Mouse (Mus musculus) adrenal gland, postnatal 4 days (tissue): ENCODE results near the gene Zfp652. TPM values are rescaled to one million over a fixed set of nuclear protein-coding genes. Genes with fewer than 3 reads are reported as not detected.

Experiments
- DNase-seq, 2 experiments: peaks; one replicate each; pipeline ENCODE4 v3.0.0; 2021 to 2022; ENCODE audit warnings: low spot score in 2 of 2, mixed read lengths in 2 of 2
- total RNA-seq, 2 experiments: library from RNA; stranded (reverse); gene quantifications; 2 replicates each; pipeline ENCODE4 v1.2.3; 2021

Zfp652 gene
- total RNA-seq, 2 experiments from 2014 or later: 61.7 to 63.2 TPM

GRCm38 (mm10) chr11:95805010-95805409 is 92.5 kb downstream of the Zfp652 start:
- DNase-seq: no peak

GRCm38 (mm10) chr11:95805527-95805926 is 93.1 kb downstream of the Zfp652 start:
- no peak for DNase-seq

DNA sequence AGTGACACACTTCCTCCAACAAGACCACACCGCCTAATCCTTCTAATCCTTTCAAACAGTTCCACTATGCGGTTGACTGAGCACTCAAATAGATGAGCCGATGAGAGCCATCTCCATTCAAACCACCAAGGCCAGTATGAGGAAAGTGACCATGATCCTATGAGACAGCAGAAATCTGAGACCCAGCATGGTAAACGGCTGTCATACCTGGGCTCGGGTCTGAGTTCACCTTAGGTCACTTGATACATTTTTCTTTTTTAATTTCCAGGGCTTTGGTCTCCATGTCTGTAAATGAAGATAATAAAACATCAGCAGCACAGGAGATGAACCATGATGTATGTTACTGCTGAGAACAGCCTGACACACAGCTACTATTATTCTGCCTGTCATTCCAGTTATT is 95.4 kb downstream of the Zfp652 start:
- no peak for DNase-seq

DNA sequence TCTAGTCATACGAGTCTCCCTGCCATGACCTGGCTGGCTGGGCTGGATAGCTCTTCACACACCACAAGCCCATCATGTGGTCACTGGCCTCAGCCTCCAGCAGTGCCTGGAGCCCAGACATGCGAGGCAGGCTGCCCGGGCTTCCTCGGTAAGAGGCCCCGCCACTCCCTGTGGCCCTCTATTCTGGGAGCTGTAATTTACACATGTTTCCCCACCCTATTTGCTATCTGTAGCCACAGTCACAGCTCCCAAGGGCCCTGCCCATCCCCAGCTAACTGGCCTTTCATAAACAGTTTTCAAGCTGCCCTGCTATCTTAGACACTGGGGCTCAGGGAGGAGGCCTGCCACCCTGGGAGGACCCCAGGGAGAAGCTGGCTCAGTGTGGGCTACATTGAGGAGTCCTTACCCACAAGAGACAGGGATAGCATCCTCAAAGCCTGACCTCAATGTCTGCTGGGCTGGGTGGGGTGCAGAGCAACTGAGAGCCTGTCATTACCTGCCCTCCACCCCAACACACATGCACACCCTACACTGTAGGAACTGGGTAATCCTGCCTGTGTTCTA is 96.1 kb downstream of the Zfp652 start:
- DNase-seq: no peak

- DNase-seq: no peak
Measured at GRCm38 (mm10) chr11:95809603-95810002, 97.1 kb downstream of the Zfp652 start.

GRCm38 (mm10) chr11:95810828-95811227 is 98.4 kb downstream of the Zfp652 start:
- DNase-seq: no peak

- DNase-seq: no peak
Measured at GRCm38 (mm10) chr11:95811741-95812140, 99.3 kb downstream of the Zfp652 start.

DNA sequence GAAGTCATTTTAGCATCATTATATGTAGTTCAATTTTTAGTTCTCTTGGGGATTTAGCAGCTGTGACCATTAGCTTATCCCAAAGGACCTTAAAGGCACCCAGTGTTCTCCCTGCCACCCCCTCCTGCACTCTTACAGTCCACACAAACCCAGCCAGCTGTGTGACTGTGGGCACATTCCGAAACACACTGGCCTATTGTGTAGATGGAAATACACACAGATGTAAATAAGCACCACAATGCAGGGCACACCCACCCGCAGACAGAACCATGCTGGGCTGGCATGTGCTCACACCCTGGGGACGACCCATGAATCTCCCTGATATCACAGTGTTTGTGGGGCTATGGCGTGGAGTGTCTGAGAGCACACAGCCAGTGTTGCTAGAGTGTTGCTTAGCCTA is 99.8 kb downstream of the Zfp652 start:
- no peak for DNase-seq

DNA sequence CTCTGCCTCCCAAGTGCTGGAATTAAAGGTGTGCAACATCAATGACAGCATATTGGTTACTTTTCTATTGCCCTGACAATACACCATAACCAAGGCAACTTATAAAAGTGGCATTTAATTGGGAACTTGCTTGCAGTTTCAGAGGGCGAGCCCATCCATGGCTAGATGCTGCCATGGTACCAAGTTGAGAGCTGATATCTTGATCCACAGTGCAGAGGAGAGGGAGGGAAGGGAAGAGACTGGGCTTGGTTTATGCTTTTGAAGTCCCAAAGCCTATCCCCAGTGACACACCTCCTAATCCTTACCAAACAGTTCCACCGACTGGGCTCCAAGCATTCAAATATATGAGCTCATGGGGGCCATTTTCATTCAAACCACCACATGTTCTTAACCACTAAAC is 101.6 kb downstream of the Zfp652 start:
- DNase-seq: no peak

GRCm38 (mm10) chr11:95814857-95815256 is 102.4 kb downstream of the Zfp652 start:
- no peak for DNase-seq

DNA sequence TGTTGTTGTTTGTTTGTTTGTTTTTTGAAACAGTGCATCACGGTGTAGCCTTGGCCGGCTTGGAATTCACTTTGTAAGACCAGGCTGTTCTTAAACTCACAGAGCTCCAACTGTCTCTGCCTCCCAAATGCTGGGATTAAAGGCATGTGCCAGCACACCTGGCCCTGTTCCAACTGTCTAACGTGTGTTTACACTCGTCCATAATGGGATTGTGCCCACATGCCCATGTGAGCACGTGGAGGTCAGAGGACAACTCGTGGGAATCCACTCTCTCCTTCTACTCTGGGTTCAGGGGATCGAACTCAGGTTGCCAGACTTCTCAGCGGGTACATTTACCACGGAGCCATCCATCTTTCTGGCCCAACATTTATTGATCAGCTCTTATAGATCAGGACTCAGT is 102.9 kb downstream of the Zfp652 start:
- DNase-seq: no peak

DNA sequence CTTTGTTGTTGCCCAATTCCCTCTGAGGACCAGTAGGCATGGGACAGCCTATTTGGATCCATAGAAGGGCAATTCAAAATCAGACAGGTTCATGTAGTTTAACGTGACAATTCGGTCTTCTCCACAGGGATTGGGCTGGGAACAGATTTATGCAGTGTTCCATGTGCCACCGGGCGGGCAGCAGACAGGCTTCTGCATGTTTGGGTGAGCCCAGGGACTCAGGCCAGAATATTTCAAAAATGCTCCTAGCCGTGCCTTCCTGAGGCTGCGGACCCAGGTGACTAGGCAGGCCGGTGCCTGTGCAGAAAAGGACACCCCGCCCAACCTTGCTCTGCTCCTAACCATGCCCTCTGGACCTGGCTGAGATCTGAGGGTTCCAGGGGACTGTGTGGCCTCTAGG is 106.7 kb downstream of the Zfp652 start:
- no peak for DNase-seq

DNA sequence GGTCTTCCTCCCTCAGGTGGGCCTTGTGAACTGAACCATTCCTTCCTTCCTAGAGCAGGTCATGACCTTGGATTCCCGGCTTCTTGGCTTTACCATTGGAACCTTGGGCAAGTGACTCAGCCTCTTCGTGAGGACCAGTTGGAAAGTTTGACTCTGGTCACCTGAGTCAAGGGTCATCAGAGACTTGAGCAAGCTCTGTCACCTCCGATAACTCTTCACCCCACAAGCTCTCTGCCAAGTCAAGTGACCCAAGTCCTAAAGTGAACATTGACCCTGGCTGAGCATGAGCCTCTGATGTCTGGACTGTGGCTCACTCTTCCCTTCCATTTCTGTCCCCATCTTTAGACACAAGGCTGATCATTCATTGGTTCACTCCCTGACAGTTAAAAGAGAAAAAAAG is 109.0 kb downstream of the Zfp652 start:
- DNase-seq: no peak

DNA sequence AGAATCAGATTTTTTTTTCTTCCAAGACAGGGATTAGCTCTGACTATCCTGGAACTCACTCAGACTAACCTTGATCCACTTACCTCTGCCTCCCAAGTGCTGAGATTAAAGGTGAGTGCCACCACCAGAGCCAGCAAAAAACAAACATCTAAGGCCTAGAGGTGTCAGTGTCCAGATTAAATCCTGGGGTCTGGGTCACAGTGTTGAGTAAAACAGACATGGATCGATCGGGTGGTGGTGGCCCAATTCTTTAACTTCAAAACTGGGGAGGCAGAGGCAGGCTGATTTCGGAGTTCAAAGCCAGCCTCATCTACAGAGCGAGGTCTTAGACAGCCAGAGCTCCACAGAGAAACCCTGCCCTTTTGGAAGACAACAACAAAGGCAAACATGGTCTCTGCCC is 110.0 kb downstream of the Zfp652 start:
- no peak for DNase-seq

DNA sequence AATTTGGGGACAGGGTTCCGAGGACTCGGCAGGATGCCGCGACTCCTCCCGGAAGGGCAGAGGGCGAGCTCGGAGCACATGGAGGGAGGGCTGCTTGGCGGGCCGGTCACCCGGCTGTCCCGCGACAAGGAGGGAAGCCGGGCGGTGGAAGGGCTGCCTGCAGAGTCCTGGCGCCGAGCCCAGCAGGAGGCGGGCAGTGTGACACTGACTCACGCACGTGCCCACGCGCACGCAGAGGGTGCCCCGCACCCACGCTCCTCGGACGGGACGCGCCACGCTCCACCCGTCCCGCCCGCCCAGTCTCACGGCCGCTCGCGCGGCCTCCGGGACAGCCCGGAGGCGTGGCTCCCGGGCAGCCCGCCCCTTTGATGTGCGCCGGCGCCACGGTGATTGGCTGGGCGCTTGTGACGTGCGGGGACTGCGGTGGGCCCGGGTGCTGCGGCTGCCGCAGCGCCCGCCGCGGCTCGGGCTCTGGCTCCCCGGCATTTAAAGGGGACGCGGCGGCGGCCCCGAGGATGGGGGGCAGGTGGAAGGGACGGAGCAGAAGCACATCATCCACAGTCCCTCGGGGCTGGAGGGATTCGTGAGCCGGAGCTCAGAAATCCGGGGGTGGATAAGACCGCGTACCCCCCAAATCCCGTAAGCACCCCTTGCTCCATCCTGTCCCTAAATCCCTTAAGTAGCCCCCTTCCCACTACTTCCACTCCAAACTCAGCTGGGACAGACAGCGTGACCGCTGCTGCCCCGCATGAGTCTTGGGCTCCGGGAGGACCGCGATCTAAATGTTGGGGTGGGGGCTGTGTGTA is 111.8 kb downstream of the Zfp652 start, which contains the start of gene Phospho1:
TSS of gene Phospho1 (plus strand) at position 429 of the 806 bp plus-strand sequence.
- DNase-seq: peak; percentile 78 to 83

- no peak for DNase-seq
Measured at GRCm38 (mm10) chr11:95824877-95825243, 112.4 kb downstream of the Zfp652 start.

DNA sequence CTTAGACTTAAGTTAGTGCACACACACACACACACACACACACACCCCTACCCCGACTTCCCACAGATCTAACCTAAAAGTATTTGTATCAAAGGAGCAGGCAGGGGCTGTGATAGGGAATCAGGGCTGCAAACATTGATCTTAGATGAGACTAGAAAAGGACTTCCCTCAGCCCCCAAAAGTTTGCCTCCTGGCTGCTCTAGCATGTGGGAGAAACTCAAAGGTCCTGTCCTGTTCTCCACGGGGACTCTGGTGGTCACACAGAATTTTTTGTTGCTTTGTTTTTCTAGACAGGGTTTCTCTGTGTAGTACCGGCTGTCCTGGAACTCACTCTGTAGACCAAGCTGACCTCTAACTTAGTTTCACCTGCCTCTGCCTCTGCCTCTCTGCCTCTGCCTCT is 113.2 kb downstream of the Zfp652 start:
- DNase-seq: no peak

DNA sequence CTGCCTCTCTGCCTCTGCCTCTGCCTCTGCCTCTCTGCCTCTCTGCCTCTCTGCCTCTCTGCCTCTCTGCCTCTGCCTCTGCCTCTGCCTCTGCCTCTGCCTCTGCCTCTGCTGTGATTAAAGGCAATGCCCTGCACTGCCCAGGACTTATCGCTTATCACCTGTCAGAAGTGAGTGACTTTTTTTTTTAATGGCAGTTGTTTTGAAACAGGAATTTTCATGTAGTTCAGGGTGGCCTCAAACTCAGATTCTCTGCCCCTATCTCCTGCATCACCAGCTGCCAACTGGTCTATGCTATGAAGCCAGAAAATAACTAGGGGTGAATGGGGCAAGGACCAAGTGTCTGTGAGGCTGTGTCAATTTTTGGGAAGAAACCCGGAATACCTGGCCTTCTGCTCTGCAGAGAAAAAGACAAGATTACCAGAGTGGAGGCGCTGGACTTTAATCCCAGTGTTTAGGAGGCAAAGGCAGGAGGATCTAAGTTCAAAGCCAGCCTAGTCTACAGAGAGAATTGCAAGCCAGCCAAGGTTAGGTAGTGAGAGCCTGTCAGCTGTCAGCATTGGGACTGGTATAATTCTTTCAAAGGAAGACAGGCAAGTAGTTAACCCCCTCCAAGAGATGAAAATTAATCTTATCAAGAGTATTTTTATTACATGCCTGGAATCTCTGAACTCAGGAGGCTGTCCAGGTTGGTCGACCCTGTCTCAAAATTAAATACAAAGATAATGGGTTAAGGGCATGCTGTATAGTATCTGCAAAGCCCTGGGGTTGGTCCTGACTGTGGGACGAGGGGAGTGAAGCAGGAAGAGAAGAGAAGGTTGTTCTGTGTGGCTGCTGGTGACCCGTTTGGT is 114.1 kb downstream of the Zfp652 start:
- DNase-seq: no peak

GRCm38 (mm10) chr11:95827168-95827447 is 114.6 kb downstream of the Zfp652 start:
- no peak for DNase-seq

DNA sequence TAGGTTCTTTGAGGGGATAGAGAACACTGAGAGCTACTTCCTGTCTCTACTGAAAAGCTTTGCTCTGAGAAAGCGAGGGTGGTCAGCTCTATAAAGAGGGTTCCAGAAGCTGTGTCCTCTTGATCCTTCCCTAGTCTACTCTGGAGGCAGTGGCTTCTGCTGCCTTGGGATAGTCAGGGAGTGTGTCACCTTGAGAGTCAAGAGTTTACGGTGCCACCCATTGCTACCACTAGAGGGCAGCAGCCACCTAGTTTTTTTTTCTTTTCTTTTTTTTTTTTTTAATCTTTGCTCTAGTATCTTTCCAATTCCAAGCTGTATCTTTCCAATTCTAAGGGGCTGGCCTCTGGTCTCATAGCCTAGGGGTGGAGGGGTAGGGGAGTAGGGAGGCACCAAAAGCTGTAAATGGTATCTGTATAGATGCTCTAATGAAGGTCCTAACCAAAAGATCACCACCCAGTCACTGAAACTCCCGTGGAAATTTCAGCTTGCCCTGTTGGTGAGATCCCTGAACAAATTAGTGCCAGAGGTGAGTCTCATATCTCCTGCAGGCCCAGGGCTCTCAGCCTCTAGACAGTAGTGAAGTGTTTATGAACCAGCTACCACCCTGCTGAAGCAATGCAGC is 115.1 kb downstream of the Zfp652 start:
- peak in 1 of 2 experiments; percentile 53 for DNase-seq

DNA sequence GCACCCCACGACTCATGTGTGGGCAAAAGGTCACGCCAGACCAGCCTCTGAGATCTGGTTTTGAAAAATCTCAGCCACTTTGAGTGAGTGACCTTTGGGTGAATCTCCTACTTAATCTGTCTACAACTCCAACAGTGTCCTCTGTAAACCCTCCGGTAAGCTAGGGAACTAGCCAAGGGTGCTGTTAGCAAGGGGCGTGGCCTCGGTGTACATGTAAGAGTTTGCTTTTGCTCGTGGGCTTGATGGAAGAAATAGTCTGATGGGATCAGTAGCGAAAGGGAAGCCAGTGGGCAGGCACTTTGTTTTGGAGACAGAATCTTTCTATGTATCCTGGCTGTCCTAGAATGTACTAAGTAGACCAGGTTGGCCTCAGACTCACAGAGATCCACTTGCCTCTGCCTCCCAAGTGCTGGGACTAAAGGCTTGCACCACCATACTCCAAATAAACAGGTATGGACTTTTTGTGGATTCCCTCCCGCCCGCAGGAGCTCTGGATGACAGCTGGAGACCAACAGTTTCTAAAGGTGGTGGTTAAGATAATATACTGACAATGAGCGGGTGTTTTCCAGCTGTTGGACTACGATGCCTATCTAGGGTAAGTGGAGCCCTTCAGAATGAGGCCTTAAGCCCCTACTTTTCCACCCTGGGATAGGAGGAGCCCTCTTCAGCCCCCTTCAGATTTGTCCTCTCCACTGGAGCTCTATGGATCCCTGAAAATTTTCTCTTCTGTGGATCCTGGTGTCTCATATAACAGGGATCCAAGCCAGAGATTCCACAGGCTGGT is 115.9 kb downstream of the Zfp652 start:
- DNase-seq: no peak
